Mouse (Mus musculus) adrenal gland (tissue): ENCODE measurements around the gene Dgkd.

ENCODE experiments used
- intact Hi-C: fragments of 180-260 bp; cut with DNase I; formaldehyde crosslinking; loops from one replicate; pipeline ENCODE4 v1.15.1; 2025

The Dgkd gene

GRCm38 (mm10) chr1:87929730-87930129 lies 76.6 kb downstream of the Dgkd start:
- intact Hi-C loops = no loop called here

DNA sequence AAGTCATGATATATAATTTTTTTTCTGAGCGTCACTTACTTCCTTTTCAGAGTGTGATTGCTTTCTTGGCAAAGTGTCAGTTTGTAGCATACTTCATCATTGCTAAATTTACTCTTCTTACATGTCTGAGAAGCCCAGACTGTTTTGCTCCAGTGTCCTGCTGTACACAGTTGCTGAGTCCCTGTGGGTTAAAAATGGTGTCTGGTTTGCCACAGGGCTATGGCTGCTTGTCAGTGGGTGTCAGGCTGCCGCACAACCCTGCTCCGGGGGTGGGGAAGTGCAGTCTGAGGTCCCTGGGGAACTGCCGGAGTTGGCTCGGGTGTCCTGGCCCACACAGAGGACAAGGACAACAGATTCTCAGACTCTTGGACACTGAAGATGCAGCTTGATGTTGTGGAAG lies 80.0 kb downstream of the Dgkd start:
- intact Hi-C loops = no loop called here

GRCm38 (mm10) chr1:87935095-87935494 lies 82.0 kb downstream of the Dgkd start:
- intact Hi-C loops = no loop called here

- intact Hi-C loops = no loop called here
Measured at GRCm38 (mm10) chr1:87935546-87935945, 82.5 kb downstream of the Dgkd start.

GRCm38 (mm10) chr1:87936075-87936474 lies 83.0 kb downstream of the Dgkd start:
- intact Hi-C loops = no loop called here

- intact Hi-C loops = no loop called here
Measured at GRCm38 (mm10) chr1:87936516-87936915, 83.4 kb downstream of the Dgkd start.

DNA sequence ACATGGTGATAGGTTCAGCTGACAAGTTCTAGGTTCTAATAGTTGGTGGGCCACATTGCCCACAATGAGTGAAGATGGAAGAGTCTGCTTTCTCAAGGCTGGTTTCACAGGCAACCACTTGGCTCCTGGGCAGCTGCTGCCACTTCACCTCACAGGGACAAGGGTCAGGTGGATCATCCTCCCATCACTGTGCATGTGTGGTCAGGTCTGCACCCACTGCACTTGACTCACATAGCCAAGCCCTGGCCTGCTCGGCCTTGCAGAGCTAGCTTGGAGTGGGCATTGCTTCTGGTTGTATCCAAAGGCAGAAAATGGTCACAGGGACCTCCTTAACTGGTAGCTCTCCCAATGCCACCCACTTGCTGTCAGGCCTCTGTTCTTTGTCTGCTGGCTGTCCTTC lies 88.7 kb downstream of the Dgkd start:
- intact Hi-C loops = no loop called here

DNA sequence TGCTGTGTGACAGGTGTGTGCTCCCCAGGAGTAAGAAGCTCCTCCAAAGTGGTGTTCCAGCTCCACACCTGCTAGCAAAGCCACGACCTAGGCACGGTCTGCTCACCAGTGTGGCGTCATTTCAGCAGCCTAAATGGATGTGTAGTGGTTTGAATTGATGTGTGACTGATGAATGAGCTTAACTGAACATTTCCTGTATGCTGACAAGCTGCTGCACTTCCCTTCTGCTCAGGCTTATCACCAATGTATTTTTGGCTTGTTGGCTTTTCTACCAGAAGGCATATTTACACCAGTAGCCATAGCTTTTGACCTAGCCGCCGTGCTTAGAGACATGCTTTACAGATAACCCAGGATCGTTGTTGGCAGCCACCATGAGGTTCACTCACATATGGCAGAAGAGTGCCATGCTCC lies 94.6 kb downstream of the Dgkd start:
- intact Hi-C loops = no loop called here

- intact Hi-C loops = loop anchor here (10.0 kb wide), 1 partner anchor 527 kb away; no protein-coding TSS in a partner anchor
Measured at GRCm38 (mm10) chr1:87951641-87952040, 98.6 kb downstream of the Dgkd start.

DNA sequence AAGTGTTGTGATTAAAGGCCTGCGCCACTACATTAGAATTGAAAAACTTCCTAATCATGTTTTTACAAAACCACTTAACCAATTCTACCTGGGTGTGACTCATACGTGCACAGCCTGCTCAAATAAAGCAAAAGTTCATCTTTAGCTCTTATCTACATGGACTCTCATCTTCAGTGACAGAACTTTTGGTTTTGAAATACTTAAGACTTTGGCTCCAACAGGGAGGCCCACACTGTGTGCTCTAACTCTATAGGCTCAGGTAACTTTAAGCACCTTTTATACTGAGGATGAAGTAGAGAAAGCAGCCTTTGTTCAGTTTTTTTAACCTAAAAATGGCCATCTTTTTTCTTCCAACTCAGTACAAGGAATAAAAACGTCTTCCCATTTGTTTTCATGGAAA lies 100.0 kb downstream of the Dgkd start:
- intact Hi-C loops = loop anchor here (10.0 kb wide), 1 partner anchor 528 kb away; no protein-coding TSS in a partner anchor

DNA sequence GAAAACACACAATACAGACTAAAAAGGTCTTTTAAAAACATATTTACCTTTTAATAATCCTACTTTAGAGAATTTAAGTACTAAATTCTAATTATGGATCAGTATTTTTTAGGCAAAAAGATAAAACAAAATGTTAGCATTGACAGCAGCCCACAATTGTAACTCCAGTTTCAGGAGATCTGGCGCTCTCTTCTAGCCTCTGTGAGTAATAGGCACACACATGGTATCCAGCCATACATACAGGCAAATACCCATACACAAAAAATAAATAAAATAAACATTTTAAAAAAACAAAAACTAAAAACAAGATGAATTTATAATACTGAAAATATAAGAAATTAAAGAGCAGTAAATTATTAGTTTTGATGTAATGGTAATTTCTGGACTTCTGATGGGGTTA lies 105.8 kb downstream of the Dgkd start:
- intact Hi-C loops = loop anchor here (10.0 kb wide), 1 partner anchor 534 kb away; no protein-coding TSS in a partner anchor

DNA sequence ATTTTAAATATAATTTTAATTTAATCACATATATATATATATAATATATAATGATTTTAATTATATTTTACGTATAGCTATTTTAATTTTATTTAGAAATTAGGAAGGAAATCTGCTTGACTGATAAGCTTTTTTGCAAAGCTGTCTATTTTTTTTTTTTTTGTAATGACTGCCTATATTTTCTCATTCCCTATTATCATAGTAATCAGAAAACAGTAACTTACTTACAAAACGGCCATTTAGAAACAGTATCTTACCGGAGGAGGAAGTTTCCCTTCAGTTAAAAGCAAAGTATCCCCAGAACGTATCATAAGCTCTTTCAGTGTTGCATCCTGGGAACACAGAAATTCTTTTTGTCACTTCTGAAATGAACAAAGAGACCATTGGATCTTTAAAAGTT lies 106.4 kb downstream of the Dgkd start:
- intact Hi-C loops = loop anchor here (10.0 kb wide), 1 partner anchor 535 kb away; no protein-coding TSS in a partner anchor

- intact Hi-C loops = loop anchor here (10.0 kb wide), 1 partner anchor 535 kb away; no protein-coding TSS in a partner anchor
Measured at GRCm38 (mm10) chr1:87959998-87960431, 106.9 kb downstream of the Dgkd start.

- intact Hi-C loops = no loop called here
Measured at GRCm38 (mm10) chr1:87960752-87961151, 107.7 kb downstream of the Dgkd start.

GRCm38 (mm10) chr1:87961459-87962167 lies 108.5 kb downstream of the Dgkd start:
- intact Hi-C loops = no loop called here

GRCm38 (mm10) chr1:87970381-87970780 lies 117.3 kb downstream of the Dgkd start:
- intact Hi-C loops = no loop called here

DNA sequence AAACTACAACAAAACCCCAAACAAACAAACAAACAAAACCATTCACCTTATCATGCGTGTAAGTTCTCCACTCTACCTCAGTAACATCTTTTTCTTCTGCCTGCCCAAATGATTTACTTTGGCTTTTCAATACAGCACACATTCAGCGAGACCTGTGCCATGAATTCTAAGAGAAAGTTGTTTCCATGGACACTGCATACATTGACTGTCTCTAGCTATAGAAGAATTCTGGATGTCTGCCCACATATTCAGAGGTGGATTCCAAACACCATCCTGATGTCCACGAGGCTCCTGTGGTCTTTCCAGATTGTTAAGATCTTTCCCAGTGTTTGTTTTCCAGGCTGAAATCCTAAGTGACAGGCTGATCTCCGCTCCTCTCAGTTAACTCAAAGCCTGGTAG lies 129.2 kb downstream of the Dgkd start:
- intact Hi-C loops = loop anchor here (10.0 kb wide), 1 partner anchor 557 kb away; no protein-coding TSS in a partner anchor

- intact Hi-C loops = loop anchor here (10.0 kb wide), 1 partner anchor 548 kb away; no protein-coding TSS in a partner anchor
Measured at GRCm38 (mm10) chr1:87992716-87993115, 139.6 kb downstream of the Dgkd start.
